Mouse (Mus musculus) midbrain, embryonic 16.5 days (tissue): ENCODE data around the gene Shpk. TPM values are rescaled to one million over a fixed set of nuclear protein-coding genes. Genes with fewer than 3 reads are reported as not detected.

ENCODE experiments used
- ATAC-seq: fragments of 200-750 bp; cut with Nextera tagmentation; 2 replicates; pipeline ENCODE4 v1.8.0; 2017; ENCODE audit warnings: moderate TSS enrichment
- H3K27ac ChIP-seq: fragments of 300-500 bp; sonication (generic); 2 replicates; pipeline ENCODE4 v1.5.1; 2014; ENCODE audit warnings: mild to moderate bottlenecking, low read length, mixed read lengths
- H3K27me3 ChIP-seq: fragments of 300-500 bp; sonication (generic); 2 replicates; pipeline ENCODE4 v1.6.1; 2014; ENCODE audit warnings: low read depth, low read length, mixed read lengths; ENCODE audit not compliant: control insufficient read depth, insufficient read depth
- H3K36me3 ChIP-seq: fragments of 300-500 bp; sonication (generic); 2 replicates; pipeline ENCODE4 v1.6.1; 2014; ENCODE audit warnings: mild to moderate bottlenecking, low read length, moderate library complexity, mixed read lengths; ENCODE audit not compliant: control insufficient read depth, insufficient read depth
- H3K4me1 ChIP-seq: fragments of 300-500 bp; sonication (generic); 2 replicates; pipeline ENCODE4 v1.6.1; 2014; ENCODE audit warnings: mild to moderate bottlenecking, low read length, mixed read lengths; ENCODE audit not compliant: control insufficient read depth, insufficient read depth
- H3K4me2 ChIP-seq: fragments of 300-500 bp; sonication (generic); 2 replicates; pipeline ENCODE4 v1.6.1; 2014; ENCODE audit warnings: mild to moderate bottlenecking, low read length, mixed read lengths
- H3K4me3 ChIP-seq: fragments of 300-500 bp; sonication (generic); 2 replicates; pipeline ENCODE4 v1.5.1; 2014; ENCODE audit warnings: low read depth, mild to moderate bottlenecking, low read length, moderate library complexity, mixed read lengths
- H3K9ac ChIP-seq: fragments of 300-500 bp; sonication (generic); 2 replicates; pipeline ENCODE4 v1.6.1; 2014; ENCODE audit warnings: low read depth, low read length, mixed read lengths
- H3K9me3 ChIP-seq: fragments of 300-500 bp; sonication (generic); replicated peaks from 2 replicates; pipeline ENCODE4 v1.6.1; 2014; ENCODE audit warnings: mild to moderate bottlenecking, low read length, mixed read lengths; ENCODE audit not compliant: control insufficient read depth, poor library complexity, severe bottlenecking
- WGBS: fragments of 180-500 bp; shearing (Covaris S2); extraction: QIAGEN DNeasy Blood & Tissue Kit; methylation state at CpG from one replicate; pipeline ENCODE4 v1.1.7; 2014; 5-methylcytosine and 5-hydroxymethylcytosine counted together
- polyA plus RNA-seq: library from polyadenylated mRNA; unstranded; fragments of >200 nt; fragmentation: Nextera tagmentation; extraction: Ambion mirVana; gene quantifications from 2 replicates; pipeline ENCODE4 v1.2.1, GENCODE M21; 2015

Gene Shpk
- polyA plus RNA-seq, 1 experiment from 2014 or later = 2.1 TPM

- ATAC-seq = no peak
- Histone ChIP-seq H3K36me3 (no peaks in the 10 kb centered on the region), H3K27me3 (no peaks in the 10 kb centered on the region), H3K27ac (no peak overlapping the region), H3K4me2 (no peak overlapping the region), H3K4me3 (no peak overlapping the region), H3K4me1 (no peaks in the 10 kb centered on the region), H3K9ac (no peak overlapping the region), H3K9me3 (no peaks in the 10 kb centered on the region)
- 76% methylated on average over 2 of the region's 2 CpGs for WGBS
These were observed 8.4 kb downstream of the Shpk start for GRCm38 (mm10) chr11:73207621-73208020.

- Histone ChIP-seq H3K9ac (no peak overlapping the region), H3K4me2 (no peak overlapping the region), H3K9me3 (no peaks in the 10 kb centered on the region), H3K27me3 (no peaks in the 10 kb centered on the region), H3K36me3 (no peaks in the 10 kb centered on the region), H3K4me1 (no peaks in the 10 kb centered on the region), H3K27ac (no peak overlapping the region), H3K4me3 (no peak overlapping the region)
- no peak for ATAC-seq
- WGBS = 76% methylated on average over 3 of the region's 3 CpGs
These were observed 14.7 kb downstream of the Shpk start for GRCm38 (mm10) chr11:73213956-73214355.

GRCm38 (mm10) chr11:73219671-73220070, 20.4 kb downstream of the Shpk start:
- WGBS = 68% methylated on average over 2 of the region's 2 CpGs
- Histone ChIP-seq H3K4me3 (no peak overlapping the region), H3K9me3 (no peaks in the 10 kb centered on the region), H3K27ac (no peak overlapping the region), H3K36me3 (no peaks in the 10 kb centered on the region), H3K4me2 (no peak overlapping the region), H3K27me3 (no peaks in the 10 kb centered on the region), H3K4me1 (no peaks in the 10 kb centered on the region), H3K9ac (no peak overlapping the region)
- no peak for ATAC-seq

GRCm38 (mm10) chr11:73220651-73221050, 21.4 kb downstream of the Shpk start:
- 90% methylated on average over 1 of the region's 1 CpGs for WGBS
- ATAC-seq = no peak

GRCm38 (mm10) chr11:73222846-73223245, 23.6 kb downstream of the Shpk start:
- H3K4me1 ChIP-seq = no peaks in the 10 kb centered on the region
- H3K27me3 ChIP-seq = no peaks in the 10 kb centered on the region
- ATAC-seq = no peak
- H3K9me3 ChIP-seq = no peaks in the 10 kb centered on the region
- no peak overlapping the region for H3K27ac ChIP-seq
- H3K9ac ChIP-seq = no peak overlapping the region
- 62% methylated on average over 5 of the region's 5 CpGs for WGBS
- H3K4me2 ChIP-seq = no peak overlapping the region
- H3K36me3 ChIP-seq = no peaks in the 10 kb centered on the region
- H3K4me3 ChIP-seq = no peak overlapping the region

More at GRCm38 (mm10) chr11:73220651-73221050, 21.4 kb downstream of the Shpk start:
- H3K27me3 ChIP-seq = no peaks in the 10 kb centered on the region
- H3K27ac ChIP-seq = no peak overlapping the region
- H3K4me2 ChIP-seq = no peak overlapping the region
- H3K4me1 ChIP-seq = no peaks in the 10 kb centered on the region
- H3K9ac ChIP-seq = no peak overlapping the region
- H3K9me3 ChIP-seq = no peaks in the 10 kb centered on the region
- no peak overlapping the region for H3K4me3 ChIP-seq
- H3K36me3 ChIP-seq = no peaks in the 10 kb centered on the region

GRCm38 (mm10) chr11:73223966-73224365, 24.7 kb downstream of the Shpk start:
- Histone ChIP-seq H3K27ac (no peak overlapping the region), H3K27me3 (no peaks in the 10 kb centered on the region), H3K4me1 (no peaks in the 10 kb centered on the region), H3K36me3 (no peaks in the 10 kb centered on the region), H3K4me2 (no peak overlapping the region), H3K9me3 (no peaks in the 10 kb centered on the region; the same call in 1 of the 2 replicates), H3K4me3 (no peak overlapping the region), H3K9ac (no peak overlapping the region)
- no peak for ATAC-seq
- 70% methylated on average over 2 of the region's 2 CpGs for WGBS

- Histone ChIP-seq H3K36me3 (no peaks in the 10 kb centered on the region), H3K27me3 (no peaks in the 10 kb centered on the region), H3K9ac (no peak overlapping the region), H3K4me3 (no peak overlapping the region), H3K4me2 (no peak overlapping the region), H3K4me1 (no peaks in the 10 kb centered on the region), H3K27ac (no peak overlapping the region), H3K9me3 (no peaks in the 10 kb centered on the region; the same call in 1 of the 2 replicates)
- 91% methylated on average over 6 of the region's 6 CpGs for WGBS
- ATAC-seq = no peak
These were observed 26.6 kb downstream of the Shpk start for GRCm38 (mm10) chr11:73225856-73226255.

- Histone ChIP-seq H3K9ac (no peak overlapping the region), H3K4me2 (no peak overlapping the region), H3K4me1 (no peaks in the 10 kb centered on the region), H3K36me3 (no peaks in the 10 kb centered on the region), H3K4me3 (no peak overlapping the region), H3K27ac (no peak overlapping the region), H3K9me3 (no peaks in the 10 kb centered on the region; the same call in 1 of the 2 replicates), H3K27me3 (no peaks in the 10 kb centered on the region)
- no peak for ATAC-seq
- 86% methylated on average over 5 of the region's 5 CpGs for WGBS
These were observed 29.6 kb downstream of the Shpk start for GRCm38 (mm10) chr11:73228881-73229280.

- no peak for ATAC-seq
- Histone ChIP-seq H3K9ac (no peak overlapping the region), H3K27ac (no peak overlapping the region)
These were observed 30.8 kb downstream of the Shpk start for GRCm38 (mm10) chr11:73230081-73230480.

More at GRCm38 (mm10) chr11:73230081-73230480, 30.8 kb downstream of the Shpk start:
- Histone ChIP-seq H3K36me3 (no peaks in the 10 kb centered on the region), H3K9me3 (no peaks in the 10 kb centered on the region; the same call in 1 of the 2 replicates), H3K4me2 (no peak overlapping the region), H3K4me3 (no peak overlapping the region), H3K27me3 (no peaks in the 10 kb centered on the region), H3K4me1 (no peaks in the 10 kb centered on the region)
- 93% methylated on average over 5 of the region's 5 CpGs for WGBS
